29 mouse cellular contexts compared by ENCODE assay signal in genomic region chr4:131438883-131439282, GRCm38 (mm10).
DNase-seq lines count a peak whose midpoint lies in the region; ATAC-seq and TF ChIP-seq lines count a peak whose summit lies in the region.
"Had no signal": no experiment of that assay in that cellular context is flagged by ENCODE, and none has a peak within 500 bp of the region (broad histone marks: within the 10 kb centered on the region; RNA-seq: fewer than 3 reads in every experiment).

No protein-coding gene starts in this region.

- no peak for TF ChIP-seq CTCF in lung, embryonic 14.5 days (IDR thresholded peaks at IDR 0.05; ENCODE audit: low read depth)
- TF ChIP-seq CTCF in stomach, postnatal 0 days (IDR thresholded peaks at IDR 0.05; ENCODE audit: low read depth) = no peak

- H3K27me3 ChIP-seq in lung, embryonic 14.5 days (ENCODE audit: insufficient read depth, low read length) = no peaks in the 10 kb centered on the region
- H3K27me3 ChIP-seq in stomach, embryonic 14.5 days (ENCODE audit: control insufficient read depth, insufficient read depth, low read length) = no peaks in the 10 kb centered on the region
- H3K27me3 ChIP-seq in stomach, postnatal 0 days (ENCODE audit: control insufficient read depth, insufficient read depth, low read length) = no peaks in the 10 kb centered on the region
- H3K27me3 ChIP-seq in intestine, embryonic 15.5 days (replicated peaks) = no peaks in the 10 kb centered on the region
- no peaks in the 10 kb centered on the region for H3K27me3 ChIP-seq in stomach, embryonic 16.5 days (ENCODE audit: control insufficient read depth, insufficient read depth, low read length)
- H3K27me3 ChIP-seq: forebrain, embryonic 13.5 days had no signal

- H3K4me2 ChIP-seq in lung, embryonic 14.5 days = no peak overlapping the region
- no peak overlapping the region for H3K4me2 ChIP-seq in stomach, embryonic 14.5 days (replicated peaks; ENCODE audit: low read depth, low read length)
- H3K4me2 ChIP-seq in stomach, postnatal 0 days (replicated peaks; ENCODE audit: low read depth) = no peak overlapping the region
- H3K4me2 ChIP-seq in intestine, embryonic 15.5 days (replicated peaks) = no peak overlapping the region
- H3K4me2 ChIP-seq in stomach, embryonic 16.5 days (ENCODE audit: low read depth, low read length) = no peak overlapping the region
- H3K4me2 ChIP-seq: embryonic facial prominence, embryonic 13.5 days; forebrain, embryonic 13.5 days; heart, embryonic 12.5 days; heart, embryonic 15.5 days; hindbrain, embryonic 13.5 days had no signal

- DNase-seq in lung, embryonic 14.5 days = peak; percentile 6
- DNase-seq in lung, postnatal 36 days = no peak
- DNase-seq in stomach, postnatal 0 days (ENCODE audit: low spot score) = no peak
- DNase-seq in gastrocnemius, adult 18-20 months (ENCODE audit: low spot score) = no peak
- no peak for DNase-seq in cerebellum, postnatal 4 days (ENCODE audit: low spot score in 2 of 2)
- DNase-seq: adrenal gland, postnatal 14 days; cerebellum, adult 11 months; cerebellum, adult 2 months; cerebellum, adult 9-11 months; cerebellum, postnatal 36 days; gastrocnemius, adult 2 months; gastrocnemius, postnatal 14 days; heart, adult 11 months; heart, postnatal 10 days; heart, postnatal 36 days had no signal

- ATAC-seq in lung, embryonic 14.5 days (ENCODE audit: insufficient read depth) = peak; percentile 82; the same call in 1 of the 2 replicates
- ATAC-seq in stomach, embryonic 14.5 days (ENCODE audit: insufficient number of reproducible peaks, insufficient read depth, low FRiP score, low read depth) = peak; percentile 82
- ATAC-seq in stomach, postnatal 0 days (ENCODE audit: low FRiP score, low TSS enrichment) = no peak
- peak; percentile 36; the same call in 1 of the 2 replicates for ATAC-seq in intestine, embryonic 15.5 days
- ATAC-seq in stomach, embryonic 16.5 days (ENCODE audit: insufficient read depth, low FRiP score) = peak; percentile 56; the same call in 1 of the 2 replicates
- ATAC-seq: CD4-positive, CD25-positive, alpha-beta regulatory T cell, adult 4 months; forebrain, embryonic 13.5 days; forebrain, embryonic 16.5 days; hindbrain, embryonic 16.5 days had no signal

- H3K4me3 ChIP-seq in lung, embryonic 14.5 days (ENCODE audit: low read depth, low read length) = no peak overlapping the region
- H3K4me3 ChIP-seq in stomach, embryonic 14.5 days (ENCODE audit: low read depth, low read length) = no peak overlapping the region
- no peak overlapping the region for H3K4me3 ChIP-seq in stomach, postnatal 0 days (ENCODE audit: low read depth, low read length)
- no peak overlapping the region for H3K4me3 ChIP-seq in intestine, embryonic 15.5 days (replicated peaks)
- H3K4me3 ChIP-seq in stomach, embryonic 16.5 days (replicated peaks; ENCODE audit: low read length) = no peak overlapping the region
- H3K4me3 ChIP-seq: embryonic facial prominence, embryonic 13.5 days; erythroblast, embryonic 14.5 days; forebrain, embryonic 10.5 days; forebrain, embryonic 13.5 days; gastrocnemius, adult 2 months; heart, embryonic 12.5 days; heart, embryonic 15.5 days; hindbrain, embryonic 10.5 days; hindbrain, embryonic 13.5 days had no signal

- H3K4me1 ChIP-seq in lung, embryonic 14.5 days (ENCODE audit: insufficient read depth) = no peaks in the 10 kb centered on the region
- H3K4me1 ChIP-seq in stomach, embryonic 14.5 days (ENCODE audit: control insufficient read depth, insufficient read depth, low read length) = no peaks in the 10 kb centered on the region
- H3K4me1 ChIP-seq in stomach, postnatal 0 days (replicated peaks; ENCODE audit: control insufficient read depth, insufficient read depth) = no peaks in the 10 kb centered on the region
- H3K4me1 ChIP-seq in intestine, embryonic 15.5 days (replicated peaks) = no peaks in the 10 kb centered on the region
- H3K4me1 ChIP-seq in stomach, embryonic 16.5 days (ENCODE audit: control insufficient read depth, insufficient read depth, low read length) = no peaks in the 10 kb centered on the region
- H3K4me1 ChIP-seq: heart, embryonic 12.5 days; heart, embryonic 15.5 days had no signal

- 0% methylated on average over 2 of the region's 2 CpGs for WGBS in lung, embryonic 14.5 days
- WGBS in stomach, embryonic 14.5 days = 6% methylated on average over 2 of the region's 2 CpGs
- 7% methylated on average over 2 of the region's 2 CpGs for WGBS in stomach, postnatal 0 days
- 12% methylated on average over 2 of the region's 2 CpGs for WGBS in intestine, embryonic 15.5 days
- 12% methylated on average over 2 of the region's 2 CpGs for WGBS in stomach, embryonic 16.5 days

- no peaks in the 10 kb centered on the region for H3K9me3 ChIP-seq in lung, embryonic 14.5 days (ENCODE audit: low read depth, low read length)
- H3K9me3 ChIP-seq in stomach, embryonic 14.5 days (ENCODE audit: control insufficient read depth, low read depth, low read length) = no peaks in the 10 kb centered on the region
- H3K9me3 ChIP-seq in stomach, postnatal 0 days (ENCODE audit: control insufficient read depth, low read length) = no peaks in the 10 kb centered on the region
- H3K9me3 ChIP-seq in intestine, embryonic 15.5 days = no peaks in the 10 kb centered on the region
- H3K9me3 ChIP-seq in stomach, embryonic 16.5 days (replicated peaks; ENCODE audit: control insufficient read depth, low read length) = no peaks in the 10 kb centered on the region
- H3K9me3 ChIP-seq: embryonic facial prominence, embryonic 13.5 days; forebrain, embryonic 10.5 days; forebrain, embryonic 13.5 days; heart, embryonic 12.5 days; heart, embryonic 15.5 days; hindbrain, embryonic 10.5 days; hindbrain, embryonic 13.5 days had no signal

- H3K27ac ChIP-seq in lung, embryonic 14.5 days (ENCODE audit: low read depth) = no peak overlapping the region
- no peak overlapping the region for H3K27ac ChIP-seq in stomach, embryonic 14.5 days (ENCODE audit: low read length)
- H3K27ac ChIP-seq in stomach, postnatal 0 days (replicated peaks) = no peak overlapping the region
- no peak overlapping the region for H3K27ac ChIP-seq in intestine, embryonic 15.5 days
- H3K27ac ChIP-seq in stomach, embryonic 16.5 days (ENCODE audit: low read length) = no peak overlapping the region
- H3K27ac ChIP-seq: embryonic facial prominence, embryonic 13.5 days; forebrain, embryonic 10.5 days; forebrain, embryonic 13.5 days; gastrocnemius, adult 2 months; heart, embryonic 15.5 days; hindbrain, embryonic 10.5 days; hindbrain, embryonic 13.5 days had no signal

- no peak for TF ChIP-seq EP300 in stomach, postnatal 0 days (optimal IDR thresholded peaks at IDR 0.05)

- no peaks in the 10 kb centered on the region for H3K36me3 ChIP-seq in lung, embryonic 14.5 days (ENCODE audit: insufficient read depth)
- no peaks in the 10 kb centered on the region for H3K36me3 ChIP-seq in stomach, embryonic 14.5 days (ENCODE audit: control insufficient read depth, insufficient read depth, low read length)
- no peaks in the 10 kb centered on the region for H3K36me3 ChIP-seq in stomach, postnatal 0 days (ENCODE audit: control insufficient read depth, insufficient read depth, low read length)
- no peaks in the 10 kb centered on the region for H3K36me3 ChIP-seq in intestine, embryonic 15.5 days
- no peaks in the 10 kb centered on the region for H3K36me3 ChIP-seq in stomach, embryonic 16.5 days (ENCODE audit: control insufficient read depth, insufficient read depth, low read length)
- H3K36me3 ChIP-seq: embryonic facial prominence, embryonic 13.5 days; forebrain, embryonic 10.5 days; heart, embryonic 12.5 days; heart, embryonic 15.5 days; hindbrain, embryonic 10.5 days; hindbrain, embryonic 13.5 days had no signal

- no peak overlapping the region for H3K9ac ChIP-seq in lung, embryonic 14.5 days
- H3K9ac ChIP-seq in stomach, embryonic 14.5 days (replicated peaks; ENCODE audit: low read depth, low read length) = no peak overlapping the region
- H3K9ac ChIP-seq in stomach, postnatal 0 days (ENCODE audit: low read length) = no peak overlapping the region
- no peak overlapping the region for H3K9ac ChIP-seq in intestine, embryonic 15.5 days
- no peak overlapping the region for H3K9ac ChIP-seq in stomach, embryonic 16.5 days (ENCODE audit: low read length)
- H3K9ac ChIP-seq: embryonic facial prominence, embryonic 13.5 days; forebrain, embryonic 13.5 days; heart, embryonic 12.5 days; heart, embryonic 15.5 days; hindbrain, embryonic 13.5 days had no signal
